Mouse (Mus musculus) frontal cortex, adult (tissue): Measurements from ENCODE around the gene Slc25a21.
"Not testable (repeated sequence)": the region's sequence is repeated elsewhere in the genome, so short reads cannot be mapped to it uniquely, and the experiment has no call there.

ENCODE experiments used
- ATAC-seq: cut with Nextera tagmentation; 2 replicates; pipeline ENCODE4 v1.9.2; 2017; ENCODE audit warnings: mild to moderate bottlenecking, moderate library complexity, mixed read lengths; ENCODE audit not compliant: low TSS enrichment

Slc25a21 gene

DNA sequence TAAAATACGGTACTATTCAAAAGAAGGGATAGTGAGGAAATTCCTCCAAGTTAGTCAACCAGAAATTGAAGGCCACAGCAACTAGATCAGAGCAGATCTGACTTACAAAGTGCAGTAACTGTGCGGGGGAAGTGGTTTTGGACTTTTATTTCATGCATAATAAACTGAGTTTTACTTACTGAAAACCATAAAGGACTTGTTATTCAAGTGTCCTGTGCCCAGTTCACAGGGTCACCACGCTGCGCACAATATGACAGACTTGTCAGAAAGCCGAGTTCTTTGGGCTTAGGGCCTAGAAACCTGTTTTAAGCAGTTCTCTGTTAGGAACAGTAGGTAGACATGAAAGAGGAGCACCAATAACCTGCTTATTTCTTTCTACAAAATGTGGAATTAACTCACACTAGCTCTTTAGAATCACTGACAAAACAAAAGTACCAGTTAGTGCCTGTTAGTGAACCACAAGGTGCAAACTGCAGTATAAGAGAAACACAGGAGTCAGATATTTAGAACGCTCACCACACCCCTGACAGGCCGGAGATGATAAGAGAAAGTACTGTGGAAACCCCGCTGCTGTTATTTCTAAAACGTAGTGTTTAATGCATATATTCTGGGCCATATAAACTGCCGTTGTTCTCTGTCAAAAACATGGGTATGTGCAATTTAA, at the start of gene Slc25a21:
Slc25a21 (minus strand) TSS at position 110 of the 664 bp plus-strand sequence.
- ATAC-seq: no peak

DNA sequence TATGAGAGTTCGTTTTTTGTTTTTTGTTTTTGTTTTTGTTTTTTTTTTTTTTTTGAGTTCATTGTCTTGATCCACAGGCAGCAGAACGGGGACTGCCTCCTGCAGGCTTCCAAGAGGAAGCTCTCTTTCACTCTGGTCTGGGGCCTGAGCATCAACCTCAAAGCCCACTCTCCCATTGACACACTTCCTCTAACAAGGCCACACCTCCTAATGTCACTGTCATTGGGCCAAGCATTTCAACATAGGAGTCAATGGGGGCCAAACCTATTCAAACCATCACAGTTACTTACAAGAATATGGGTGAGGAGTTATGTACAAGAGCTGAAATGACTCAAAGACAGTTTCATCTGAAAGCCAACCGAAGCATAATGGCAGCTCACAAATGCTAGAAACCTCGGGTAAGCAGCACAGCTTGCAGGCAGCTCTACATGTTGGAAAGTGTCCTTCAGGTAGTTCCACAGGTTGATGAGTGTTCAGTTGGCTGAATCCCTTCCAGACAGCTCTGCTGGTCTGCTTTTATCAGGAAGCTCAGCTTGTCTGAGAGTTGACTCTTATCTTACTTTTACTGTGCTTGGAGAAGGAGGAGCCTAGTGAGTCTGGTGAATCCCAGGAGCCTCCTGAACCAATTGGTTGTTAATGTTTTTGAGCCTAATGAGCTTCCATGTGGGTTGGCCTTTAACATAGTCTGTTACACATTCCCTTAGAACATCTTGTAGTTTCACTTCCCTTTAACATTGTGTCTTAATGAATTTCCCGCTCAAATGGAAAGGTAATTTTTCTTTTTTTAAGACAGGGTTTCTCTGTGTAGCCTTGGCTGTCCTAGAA, 46.6 kb upstream of the Slc25a21 start:
- no peak for ATAC-seq

DNA sequence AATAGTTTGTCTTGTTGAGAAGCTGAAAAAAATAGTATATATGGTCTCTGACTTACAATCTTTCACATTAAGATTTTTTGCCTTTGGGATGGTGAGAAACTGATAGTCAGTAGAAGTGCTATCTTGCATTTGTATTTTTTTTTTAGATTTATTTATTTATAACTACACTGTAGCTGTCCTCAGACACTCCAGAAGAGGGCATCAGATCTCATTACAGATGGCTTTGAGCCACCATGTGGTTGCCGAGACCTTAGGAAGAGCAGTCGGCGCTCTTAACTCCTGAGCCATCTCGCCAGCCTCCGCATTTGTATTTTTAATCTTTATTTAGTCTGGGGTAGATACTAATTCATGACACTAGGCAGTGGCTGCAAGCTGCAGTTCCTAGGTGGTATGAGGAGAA, 36.1 kb upstream of the Slc25a21 start:
- no peak for ATAC-seq

DNA sequence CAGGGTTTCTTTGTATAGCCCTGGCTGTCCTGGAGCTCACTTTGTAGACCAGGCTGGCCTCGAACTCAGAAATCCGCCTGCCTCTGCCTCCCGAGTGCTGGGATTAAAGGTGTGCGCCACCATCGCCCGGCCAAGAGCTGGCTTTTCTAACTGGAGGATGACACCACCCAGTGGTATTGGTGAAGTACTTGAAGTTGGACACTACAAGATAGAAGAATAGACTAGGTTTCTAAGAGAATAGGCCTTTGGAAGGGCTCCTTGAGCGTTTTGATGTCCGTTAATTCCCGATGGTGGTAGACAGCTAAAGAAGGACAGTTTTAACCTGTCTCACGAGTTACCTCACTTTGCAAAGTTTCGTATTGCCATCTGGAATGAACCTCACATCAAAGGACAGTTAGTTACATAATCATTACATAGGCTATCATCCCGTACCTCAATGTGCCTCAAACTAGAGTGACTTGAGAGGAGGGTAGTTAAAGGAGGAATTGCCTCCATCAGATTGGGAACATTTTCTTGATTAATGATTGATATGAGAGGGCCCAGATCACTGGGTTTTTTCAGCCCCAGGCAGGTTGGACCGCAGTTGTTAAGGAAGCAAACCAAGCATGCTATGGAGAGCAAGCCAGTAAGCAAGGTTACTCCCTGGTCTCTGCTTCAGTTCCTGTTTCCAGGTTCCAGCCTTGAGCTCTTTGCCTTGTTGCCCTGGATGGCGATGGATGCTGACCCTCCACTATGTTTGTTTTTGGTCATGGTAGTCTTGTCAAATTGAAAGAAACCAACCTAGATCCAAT, 34.0 kb upstream of the Slc25a21 start:
- no peak for ATAC-seq

DNA sequence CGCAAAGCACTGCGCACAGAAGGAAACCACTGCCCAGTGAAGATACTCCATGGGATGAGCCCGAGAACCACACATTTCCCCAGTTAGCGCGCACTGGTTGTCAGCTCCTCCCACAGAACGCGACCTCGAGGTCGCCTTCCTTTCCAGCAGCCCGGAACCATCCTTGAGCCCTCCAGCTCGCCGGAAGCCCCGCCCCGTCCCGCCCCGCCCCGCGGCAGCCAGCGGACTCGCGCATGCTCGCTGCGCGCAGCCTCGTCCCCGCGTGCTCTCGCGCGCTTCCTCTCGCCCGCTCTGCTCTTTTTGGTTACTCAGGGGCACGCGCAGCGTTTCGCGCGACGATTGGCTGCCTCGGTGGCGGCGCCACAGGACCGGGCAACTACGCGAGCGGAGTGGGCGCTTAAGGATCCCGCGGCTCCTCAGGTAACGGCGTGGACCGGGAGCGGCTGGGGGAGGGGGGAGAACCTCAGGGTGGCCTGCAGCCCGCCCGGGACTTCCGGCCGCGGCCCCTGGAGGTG, 33.0 kb upstream of the Slc25a21 start, which contains the start of the genes Prps1l3 and Mipol1:
Prps1l3 (plus strand) TSS at position 221 of the 515 bp plus-strand sequence.
Mipol1 (plus strand) TSS at position 236 of the 515 bp plus-strand sequence.
- peak; percentile 98 for ATAC-seq

DNA sequence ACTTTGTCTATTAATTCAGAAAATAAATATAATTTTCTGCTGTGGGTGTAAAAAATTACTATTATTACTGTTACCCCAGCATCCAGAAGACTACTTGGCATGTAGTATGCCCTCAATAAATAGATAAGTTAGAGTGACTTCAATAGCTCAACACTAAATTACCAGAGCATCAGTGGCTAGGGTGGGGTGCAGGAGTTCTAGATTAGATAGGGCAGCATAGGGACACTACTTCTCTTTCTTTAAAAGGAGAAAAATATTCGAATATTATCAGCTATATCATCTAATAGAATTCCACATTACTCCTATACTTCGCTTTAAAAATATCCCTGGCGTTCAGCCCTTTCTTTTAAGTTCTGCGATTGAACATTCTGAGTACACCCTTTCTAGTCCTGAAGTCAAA, 32.4 kb upstream of the Slc25a21 start:
- ATAC-seq: no peak

DNA sequence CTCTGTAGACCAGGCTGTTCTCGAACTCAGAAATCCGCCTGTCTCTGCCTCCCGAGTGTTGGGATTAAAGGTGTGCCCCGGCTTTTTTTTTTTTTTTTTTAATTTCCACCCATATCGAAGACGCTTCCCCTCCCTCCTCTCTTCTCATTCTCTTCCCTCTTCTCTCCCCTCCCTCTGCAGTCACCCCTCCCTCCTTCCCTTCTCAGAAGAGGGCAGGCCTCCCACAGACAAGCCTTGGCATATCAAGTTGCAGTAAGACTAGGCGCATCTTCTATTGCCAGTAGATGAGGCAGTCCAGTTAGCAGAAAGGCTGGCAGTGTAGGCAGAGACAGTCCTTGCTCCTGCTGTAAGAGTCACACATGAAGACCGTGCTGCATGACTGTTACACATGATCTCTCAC, 30.5 kb upstream of the Slc25a21 start:
- ATAC-seq: no peak

DNA sequence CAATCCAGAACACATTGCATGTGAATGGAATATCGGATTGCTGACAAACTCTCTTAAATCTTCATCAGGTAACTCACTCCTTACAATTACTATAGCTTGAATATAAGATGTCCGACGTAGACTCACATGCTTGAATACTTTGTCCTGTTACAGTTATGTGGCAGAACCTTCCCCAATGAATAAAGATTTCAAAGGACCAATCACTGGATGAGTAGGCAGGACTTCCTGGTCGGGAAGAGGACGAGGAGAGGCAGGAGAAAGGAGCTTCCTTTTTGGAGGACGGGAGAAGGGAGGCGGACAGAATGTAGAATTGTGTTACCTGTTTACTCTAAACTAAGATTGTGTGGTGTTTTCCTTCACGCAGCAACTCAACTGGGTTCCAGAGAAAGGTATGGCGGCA, 29.1 kb upstream of the Slc25a21 start:
- ATAC-seq: no peak

DNA sequence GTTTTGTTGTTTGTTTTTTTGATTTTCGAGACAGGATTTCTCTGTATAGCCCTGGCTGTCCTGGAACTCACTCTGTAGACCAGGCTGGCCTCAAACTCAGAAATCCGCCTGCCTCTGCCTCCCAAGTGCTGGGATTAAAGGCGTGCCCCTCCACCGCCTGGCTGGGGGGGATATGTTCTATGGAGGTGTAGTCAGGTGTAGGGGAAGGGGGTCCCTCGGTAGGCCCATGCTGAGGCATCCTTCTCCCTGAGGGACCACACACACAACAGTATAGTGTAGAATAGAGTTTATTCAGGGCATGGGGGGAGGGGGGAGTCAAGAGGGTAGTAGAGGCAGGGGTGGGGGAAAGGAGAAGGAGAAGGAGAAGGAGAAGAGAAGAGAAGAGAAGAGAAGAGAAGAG, 15.2 kb upstream of the Slc25a21 start:
- ATAC-seq: not testable (repeated sequence)

DNA sequence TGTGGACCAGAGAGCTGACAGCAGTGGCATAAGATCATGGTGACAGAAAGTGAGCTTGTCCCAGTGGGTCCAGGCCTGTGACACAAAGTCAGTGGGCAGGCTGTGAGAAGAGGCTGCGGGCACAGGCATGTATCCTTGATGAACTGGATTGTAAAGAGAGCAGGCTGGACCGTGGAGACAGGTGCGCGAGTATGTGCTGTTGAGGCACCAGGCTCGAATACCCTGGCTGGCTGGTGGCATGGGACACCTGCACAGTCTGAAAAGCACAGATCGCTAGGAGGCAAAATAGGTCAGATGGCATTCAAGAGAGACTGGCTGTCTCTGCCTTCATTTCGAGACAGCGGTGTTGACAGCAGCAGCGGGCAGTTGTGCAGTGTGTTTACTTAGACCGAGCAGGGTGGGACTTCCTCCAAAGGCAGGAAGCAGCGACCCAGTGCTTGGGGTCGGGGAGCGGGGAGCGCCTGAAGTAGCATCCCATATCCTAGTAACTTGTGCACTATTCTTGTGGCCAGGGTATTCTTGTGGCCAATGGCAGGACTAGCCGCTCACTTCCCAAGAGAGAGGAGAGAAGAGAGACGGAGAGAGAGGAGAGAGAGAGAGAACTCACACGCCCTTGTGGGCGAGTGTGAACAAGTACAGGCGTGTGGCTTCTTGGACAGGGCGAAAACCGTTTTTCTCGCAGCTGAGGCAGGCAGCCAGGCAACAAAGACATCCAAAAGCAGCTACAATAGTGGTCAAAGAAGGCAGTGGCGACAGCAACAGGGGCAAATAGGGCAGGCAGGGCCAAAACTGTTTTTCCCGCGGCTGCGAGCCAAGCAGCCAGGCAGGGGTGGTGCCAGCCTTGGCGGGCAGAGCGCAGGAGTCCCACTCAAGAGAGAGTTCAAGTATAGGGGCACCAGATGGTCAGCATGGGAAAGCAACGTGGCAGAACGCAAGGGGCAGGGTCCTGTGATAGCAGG, 14.4 kb upstream of the Slc25a21 start:
- peak; percentile 41 for ATAC-seq

DNA sequence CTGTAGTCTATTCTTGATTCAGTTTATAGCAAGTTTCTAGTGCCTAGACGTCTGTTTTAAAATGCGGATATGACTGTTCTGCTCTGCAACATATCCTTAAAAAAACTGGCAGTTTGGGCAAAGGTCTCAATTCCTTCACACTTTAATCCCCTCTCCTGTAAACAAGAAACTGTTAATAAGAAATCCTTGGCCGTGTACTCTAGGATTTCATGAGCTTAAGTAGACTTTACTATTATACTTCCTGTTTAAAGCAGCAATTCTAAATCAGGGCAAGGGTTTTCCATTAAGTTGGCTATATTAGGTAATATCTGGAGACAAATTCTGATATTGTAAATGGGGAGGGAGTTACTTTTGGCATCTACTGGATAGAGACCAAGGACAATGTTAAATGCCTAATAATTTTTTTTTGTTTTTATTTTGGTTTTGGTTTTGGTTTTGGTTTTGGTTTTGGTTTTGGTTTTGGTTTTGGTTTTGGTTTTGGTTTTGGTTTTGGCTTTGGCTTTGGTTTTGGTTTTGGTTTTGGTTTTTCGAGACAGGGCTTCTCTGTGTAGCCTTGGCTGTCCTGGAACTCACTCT, 7.1 kb upstream of the Slc25a21 start:
- ATAC-seq: no peak

DNA sequence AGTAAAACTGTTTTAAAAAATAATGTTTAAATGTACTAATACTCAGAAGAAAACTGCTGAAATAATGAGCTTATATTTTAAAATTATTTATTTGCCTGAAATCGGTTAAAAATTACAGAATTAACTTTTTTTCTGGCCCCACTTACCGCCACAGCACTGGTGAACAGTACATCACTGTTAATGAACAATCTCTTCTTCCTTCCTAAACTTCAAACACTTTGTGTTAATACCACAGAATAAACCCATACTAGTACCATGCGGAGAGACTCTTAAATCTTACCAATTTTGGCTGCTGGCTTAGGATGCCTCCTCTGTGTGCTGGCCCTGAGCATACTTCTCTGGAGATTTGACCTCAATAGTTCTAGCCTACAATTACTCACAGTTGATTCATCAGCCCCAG, 4.6 kb upstream of the Slc25a21 start:
- no peak for ATAC-seq

DNA sequence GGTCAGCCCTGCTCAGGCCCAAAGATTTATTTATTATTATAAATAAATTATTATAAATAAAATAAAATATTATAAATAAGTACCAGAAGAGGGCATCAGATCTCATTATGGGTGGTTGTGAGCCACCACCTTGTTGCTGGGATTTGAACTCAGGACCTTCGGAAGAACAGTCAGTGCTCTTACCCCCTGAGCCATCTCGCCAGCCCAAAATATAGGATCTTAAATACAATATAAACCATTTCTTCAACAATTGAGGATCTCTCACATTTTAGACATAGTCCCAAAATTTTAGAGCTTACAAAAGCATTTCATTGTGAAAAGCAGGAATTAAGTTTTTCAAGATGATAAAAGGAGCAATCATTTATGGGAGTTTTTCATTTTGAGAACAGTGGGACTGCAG, 2.2 kb upstream of the Slc25a21 start:
- no peak for ATAC-seq

DNA sequence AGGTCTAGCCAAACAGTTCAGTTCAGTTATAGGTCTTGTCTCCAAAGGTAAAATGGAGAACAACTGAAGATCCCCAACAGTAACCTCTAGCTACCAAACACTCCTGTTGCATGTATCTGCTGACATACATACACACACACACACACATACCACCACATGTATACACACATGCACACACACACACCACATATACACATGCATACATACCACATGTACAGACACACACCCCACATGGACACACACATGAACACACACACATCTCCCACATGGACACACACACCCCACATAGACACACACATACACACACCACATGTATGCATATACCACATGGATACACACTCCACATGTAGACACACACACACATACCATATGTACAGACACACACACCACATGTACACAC, 997 bp upstream of the Slc25a21 start:
- no peak for ATAC-seq

DNA sequence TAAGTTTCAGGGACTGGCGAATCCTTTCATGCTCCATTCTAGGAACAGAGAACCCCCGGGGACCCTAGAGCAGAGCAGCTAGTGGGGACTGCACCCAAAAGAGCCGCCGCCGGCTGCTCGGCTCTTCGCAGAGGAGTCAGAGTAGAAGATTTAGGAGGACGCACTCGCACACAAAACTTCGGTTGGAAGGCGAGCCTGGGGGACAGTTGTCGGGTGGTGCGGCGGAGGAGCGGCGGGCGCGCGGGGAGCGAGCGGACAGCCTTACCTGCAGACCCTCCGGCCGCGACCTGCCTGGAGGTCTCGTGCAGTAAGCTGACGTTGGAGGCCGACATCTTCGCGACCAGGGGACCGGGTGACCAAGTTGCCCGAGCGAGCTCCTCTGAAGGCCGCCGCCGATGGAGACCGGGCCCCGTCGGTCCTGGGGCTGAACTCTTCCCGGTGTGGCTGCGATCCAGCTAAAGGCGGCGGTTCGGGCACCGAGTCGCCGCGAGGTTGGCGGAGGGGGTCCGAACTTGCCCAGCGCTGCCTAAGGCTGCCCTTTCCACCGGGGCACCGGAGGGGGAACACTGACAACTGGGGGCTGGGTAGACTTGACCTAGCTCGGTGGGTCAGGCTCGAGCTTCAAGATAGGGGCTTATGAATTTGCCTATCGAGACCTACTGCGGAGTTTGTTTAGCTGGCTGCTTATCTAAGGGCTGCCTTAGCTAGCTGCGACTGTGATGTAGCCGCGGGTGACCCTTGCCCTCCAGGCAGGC, 487 bp downstream of the Slc25a21 start:
- 0 out of 2 replicates have a peak, but pooled peaks have one; percentile 27 for ATAC-seq

DNA sequence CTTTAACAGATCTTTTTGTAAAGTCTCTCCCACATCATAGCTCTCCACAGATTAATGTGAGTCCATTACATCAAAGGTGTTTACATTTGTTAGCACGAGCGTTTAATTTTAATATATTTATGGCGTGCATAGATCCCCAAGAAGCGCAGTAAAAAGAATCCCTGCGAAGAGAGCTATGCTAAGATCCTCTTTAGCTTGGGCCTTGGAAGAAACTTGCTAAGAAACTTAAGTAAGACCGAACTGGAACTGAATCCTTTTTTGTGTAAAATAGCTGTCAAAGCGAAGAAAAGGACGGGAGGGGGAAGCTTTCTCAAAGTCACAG, 1.0 kb downstream of the Slc25a21 start:
- ATAC-seq: no peak

DNA sequence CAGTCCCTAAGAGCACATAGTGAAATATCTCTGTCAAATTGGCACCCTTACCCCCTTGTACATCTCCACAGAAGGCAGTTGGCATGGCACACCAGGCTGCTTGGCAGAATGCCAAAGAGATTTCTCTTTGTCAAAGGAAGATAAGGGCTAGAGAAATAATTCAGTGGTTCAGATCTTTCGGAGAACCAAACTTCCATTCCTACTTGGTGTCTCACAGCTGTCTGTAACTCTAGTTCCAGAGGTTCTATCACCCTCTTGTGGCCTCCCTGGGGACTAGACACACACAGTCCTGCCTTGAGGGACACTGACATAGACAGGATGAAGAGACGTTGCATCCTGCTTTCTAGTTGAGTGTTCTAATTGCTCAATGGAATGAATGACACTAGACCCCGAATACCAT, 2.7 kb downstream of the Slc25a21 start:
- ATAC-seq: no peak

DNA sequence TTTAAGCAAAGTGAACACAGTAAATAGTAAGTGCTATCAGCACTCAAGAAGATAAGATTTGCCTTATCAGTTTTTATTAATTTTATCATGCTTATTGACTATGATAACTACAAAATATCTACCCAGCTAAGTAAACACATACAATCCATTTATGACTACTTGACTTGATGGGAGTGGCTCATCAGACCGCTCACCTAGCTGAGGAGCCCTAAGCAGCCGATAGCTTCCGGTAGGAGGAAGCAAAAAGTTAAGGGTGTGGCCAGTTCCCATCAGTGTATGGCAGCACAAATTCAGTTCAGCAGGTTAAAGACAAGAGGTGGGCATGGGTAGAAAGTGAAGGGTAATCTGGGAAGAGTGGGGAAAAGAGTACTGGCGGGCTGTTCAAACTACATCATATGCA, 10.2 kb downstream of the Slc25a21 start:
- no peak for ATAC-seq

DNA sequence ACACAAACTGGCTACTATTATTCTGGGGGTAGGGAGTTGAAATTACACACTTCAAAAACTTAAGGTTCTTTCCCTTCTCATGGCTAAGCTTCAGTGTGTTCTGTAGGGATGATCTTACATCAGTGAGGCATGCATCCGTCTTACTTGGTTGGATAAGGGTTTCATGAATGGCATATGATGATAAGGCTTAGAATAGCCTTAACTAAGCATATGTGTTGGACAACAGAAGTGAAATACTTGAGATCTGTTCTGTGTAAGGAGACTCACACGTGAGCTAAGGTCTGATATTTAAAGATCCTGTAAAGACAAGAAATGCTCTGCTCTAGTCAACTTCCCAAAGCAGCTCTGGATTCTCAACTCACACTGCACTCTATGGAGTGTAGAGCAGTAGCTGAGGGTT, 11.1 kb downstream of the Slc25a21 start:
- no peak for ATAC-seq

DNA sequence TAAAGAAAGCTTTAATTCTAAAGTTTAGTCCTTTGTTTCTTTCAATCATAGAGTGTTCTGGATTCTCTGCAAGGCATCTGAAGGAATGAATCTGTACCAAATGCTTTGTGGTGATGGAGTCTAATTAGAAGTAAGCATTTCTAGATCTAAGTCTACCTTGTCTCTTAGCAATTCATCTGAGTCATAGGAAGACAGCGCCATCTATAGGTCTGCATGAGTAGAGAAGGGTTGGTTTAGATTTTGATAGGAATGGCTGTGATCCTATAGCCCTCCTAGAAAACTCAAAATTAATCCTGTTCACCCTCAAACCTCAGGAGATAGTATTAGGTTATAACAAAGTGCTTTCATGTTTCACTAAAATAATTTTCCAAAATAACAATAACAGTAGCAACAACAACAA, 11.8 kb downstream of the Slc25a21 start:
- ATAC-seq: no peak; the same call in 1 of the 2 replicates
